Mouse (Mus musculus) liver, embryonic 14.5 days (tissue): ENCODE results near the gene Atxn1l.

Source experiments
- CTCF ChIP-seq: IDR thresholded peaks from 2 replicates; pipeline ENCODE4 v1.5.1; 2016; ENCODE audit warnings: antibody characterized with exemption, low read depth, control low read depth
- EP300 ChIP-seq: IDR thresholded peaks from 2 replicates; pipeline ENCODE4 v1.6.1; 2016; ENCODE audit warnings: antibody characterized with exemption, low read depth

GRCm38 (mm10) chr8:109750699-109751098, 13.2 kb upstream of the Atxn1l start:
- peak; percentile 49 for TF ChIP-seq CTCF
- no peak for TF ChIP-seq EP300
